ENCODE assay signal across 17 mouse cellular contexts in genomic region chr4:65717899-65718298, GRCm38 (mm10).
"Had no signal": no experiment of that assay in that cellular context is flagged by ENCODE, and none has a peak within 500 bp of the region (broad histone marks: within the 10 kb centered on the region; RNA-seq: fewer than 3 reads in every experiment).

No protein-coding gene starts in this region.

- H3K4me3 ChIP-seq: liver, embryonic 12.5 days; midbrain, embryonic 10.5 days; myocyte; neural tube, embryonic 13.5 days; neural tube, embryonic 15.5 days had no signal

- H3K9ac ChIP-seq: liver, embryonic 12.5 days; liver, embryonic 14.5 days; lung, embryonic 14.5 days; neural tube, embryonic 13.5 days; neural tube, embryonic 15.5 days had no signal

- H3K9me3 ChIP-seq: liver, embryonic 12.5 days; midbrain, embryonic 10.5 days; neural tube, embryonic 13.5 days; neural tube, embryonic 15.5 days had no signal

- H3K27me3 ChIP-seq: liver, embryonic 12.5 days; neural tube, embryonic 13.5 days; neural tube, embryonic 15.5 days had no signal

- H3K27ac ChIP-seq: liver, embryonic 12.5 days; liver, embryonic 14.5 days; midbrain, embryonic 10.5 days; neural tube, embryonic 13.5 days; neural tube, embryonic 15.5 days had no signal

- H3K36me3 ChIP-seq: liver, embryonic 12.5 days; midbrain, embryonic 10.5 days; neural tube, embryonic 13.5 days; neural tube, embryonic 15.5 days had no signal

- H3K4me2 ChIP-seq: liver, embryonic 12.5 days; lung, embryonic 14.5 days; neural tube, embryonic 13.5 days; neural tube, embryonic 15.5 days had no signal

- DNase-seq: lung, adult 18-20 months; lung, embryonic 14.5 days; lung, postnatal 10 days; lung, postnatal 4 days; retina, postnatal 1 day; right cerebral cortex, postnatal 14 days; right cerebral cortex, postnatal 4 days; spleen, adult 18-20 months; thymus, adult 18-20 months; thymus, postnatal 14 days; thymus, postnatal 36 days had no signal

- ATAC-seq: liver, embryonic 12.5 days had no signal

- H3K4me1 ChIP-seq: liver, embryonic 12.5 days; midbrain, embryonic 10.5 days; neural tube, embryonic 13.5 days had no signal
